Mouse (Mus musculus) cortical plate, adult 2 months (tissue): Measurements from ENCODE around the gene Ptcra.

ENCODE experiments used
- CTCF ChIP-seq: fragments of 200-500 bp; IDR thresholded peaks from 2 replicates; pipeline ENCODE4 v1.5.1; 2011; ENCODE audit warnings: mild to moderate bottlenecking, control low read depth, low read length; ENCODE audit not compliant: insufficient read depth; ENCODE audit errors: extremely low read depth
- POLR2A ChIP-seq: fragments of 200-500 bp; IDR thresholded peaks from 2 replicates; pipeline ENCODE4 v1.6.1; 2011; ENCODE audit warnings: mild to moderate bottlenecking, low read length, control low read depth; ENCODE audit not compliant: insufficient read depth; ENCODE audit errors: extremely low read depth

- no peak for TF ChIP-seq POLR2A
- no peak for TF ChIP-seq CTCF
Observed at GRCm38 (mm10) chr17:46706375-46707089, 57.0 kb downstream of the Ptcra start.
